Mouse (Mus musculus): ENCODE results near the gene Hoxa7. TPM values are rescaled to one million over a fixed set of nuclear protein-coding genes. Genes with fewer than 3 reads are reported as not detected.

Gene Hoxa7
- polyA plus RNA-seq, 1 experiment from 2014 or later: not detected

DNA sequence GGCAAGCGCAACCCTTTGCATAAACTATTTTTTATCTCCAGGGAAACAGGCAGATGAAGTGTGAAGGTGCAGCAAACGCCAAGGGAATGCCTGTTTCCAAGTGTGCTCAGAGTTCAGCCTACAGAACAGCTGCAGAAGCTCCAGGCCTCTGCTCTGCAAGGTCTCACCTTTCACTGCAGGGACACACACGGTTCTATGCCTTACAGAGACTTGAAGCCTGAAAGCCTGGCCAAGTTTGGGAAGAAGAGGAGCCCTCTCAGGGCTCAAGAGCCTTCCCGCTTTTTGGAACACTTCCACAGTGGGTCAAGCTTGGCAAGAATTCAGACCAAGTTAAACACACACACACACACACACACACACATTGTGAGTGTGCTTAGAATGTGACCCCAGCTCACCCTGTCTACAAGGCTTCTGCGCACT lies 32.5 kb downstream of the Hoxa7 start:
- ATAC-seq: no peak
- no peaks in the 10 kb centered on the region for H3K9me3 ChIP-seq (replicated peaks)
- WGBS: 6% methylated on average over 5 of the region's 5 CpGs
- no peak overlapping the region for H3K9ac ChIP-seq
- H3K36me3 ChIP-seq (ENCODE audit: poor library complexity, severe bottlenecking): no peaks in the 10 kb centered on the region
- peaks cover 11% of the 10 kb centered on the region for H3K4me1 ChIP-seq
- no peak overlapping the region for H3K4me2 ChIP-seq
- peaks cover 100% of the 10 kb centered on the region for H3K27me3 ChIP-seq
- no peak overlapping the region for H3K4me3 ChIP-seq
- no peak overlapping the region for H3K27ac ChIP-seq

- no peaks in the 10 kb centered on the region for H3K36me3 ChIP-seq (ENCODE audit: poor library complexity, severe bottlenecking)
- H3K9me3 ChIP-seq (replicated peaks): no peaks in the 10 kb centered on the region
- no peak overlapping the region for H3K4me3 ChIP-seq
- no peak overlapping the region for H3K27ac ChIP-seq
- H3K4me1 ChIP-seq: peaks cover 6% of the 10 kb centered on the region
- no peak overlapping the region for H3K9ac ChIP-seq
- H3K27me3 ChIP-seq: peaks cover 100% of the 10 kb centered on the region
- WGBS: 5% methylated on average over 1 of the region's 1 CpGs
- ATAC-seq: no peak
- no peak overlapping the region for H3K4me2 ChIP-seq
These were observed 35.2 kb downstream of the Hoxa7 start for GRCm38 (mm10) chr6:52186500-52186899.

GRCm38 (mm10) chr6:52185834-52186233 lies 35.8 kb downstream of the Hoxa7 start:
- H3K27ac ChIP-seq: no peak overlapping the region
- no peaks in the 10 kb centered on the region for H3K36me3 ChIP-seq (ENCODE audit: poor library complexity, severe bottlenecking)
- no peak overlapping the region for H3K9ac ChIP-seq
- H3K4me1 ChIP-seq: no peaks in the 10 kb centered on the region
- no peaks in the 10 kb centered on the region for H3K9me3 ChIP-seq (replicated peaks)
- 6% methylated on average over 3 of the region's 3 CpGs for WGBS
- H3K4me3 ChIP-seq: no peak overlapping the region
- no peak for ATAC-seq
- peaks cover 100% of the 10 kb centered on the region for H3K27me3 ChIP-seq
- no peak overlapping the region for H3K4me2 ChIP-seq

DNA sequence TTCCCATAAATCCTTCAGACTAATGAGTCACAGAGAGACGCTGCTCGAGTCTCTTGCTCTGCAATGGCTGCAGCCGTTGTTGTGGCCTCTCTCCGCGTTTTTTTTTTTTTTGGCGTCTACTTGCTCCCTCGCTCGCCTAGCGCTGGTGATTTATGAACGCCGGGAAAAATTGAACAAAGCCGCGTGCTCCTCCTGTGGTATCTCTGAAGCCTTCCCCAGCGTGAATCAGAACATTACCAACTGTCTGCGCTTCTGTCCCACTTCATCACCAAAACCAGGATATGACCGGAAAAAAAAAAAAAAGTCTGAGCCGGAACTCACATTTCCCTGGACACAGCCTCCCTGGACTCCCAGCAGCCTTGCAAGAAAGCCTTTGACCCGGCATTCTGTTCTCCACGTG lies 36.4 kb downstream of the Hoxa7 start:
- peaks cover 100% of the 10 kb centered on the region for H3K27me3 ChIP-seq
- no peak overlapping the region for H3K9ac ChIP-seq
- no peak for ATAC-seq
- H3K4me3 ChIP-seq: no peak overlapping the region
- no peaks in the 10 kb centered on the region for H3K36me3 ChIP-seq (ENCODE audit: poor library complexity, severe bottlenecking)
- no peaks in the 10 kb centered on the region for H3K9me3 ChIP-seq (replicated peaks)
- no peak overlapping the region for H3K27ac ChIP-seq
- under 1% methylated on average over 19 of the region's 19 CpGs for WGBS
- no peak overlapping the region for H3K4me2 ChIP-seq
- H3K4me1 ChIP-seq: no peaks in the 10 kb centered on the region

DNA sequence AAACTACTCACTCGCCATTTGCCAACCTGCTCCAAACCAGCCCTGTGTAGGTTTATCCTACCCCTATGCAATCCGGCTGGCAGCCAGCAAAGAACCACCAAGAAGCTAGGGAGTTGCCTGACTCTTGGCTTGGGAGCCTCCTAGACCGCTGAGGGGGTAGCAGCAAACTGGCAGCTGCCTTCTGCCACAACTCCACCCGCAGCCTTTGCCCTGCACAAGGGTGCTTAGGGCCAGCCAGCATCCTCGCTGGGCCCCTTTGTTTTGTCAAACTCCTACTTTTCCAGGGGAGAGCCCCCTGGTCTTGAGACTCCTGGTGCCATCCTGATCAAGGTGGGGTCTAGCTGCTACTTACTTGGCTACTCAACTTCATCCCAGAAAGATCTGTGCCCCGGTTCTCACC lies 37.0 kb downstream of the Hoxa7 start:
- peaks cover 100% of the 10 kb centered on the region for H3K27me3 ChIP-seq
- no peak overlapping the region for H3K4me2 ChIP-seq
- no peaks in the 10 kb centered on the region for H3K9me3 ChIP-seq (replicated peaks)
- WGBS: 3% methylated on average over 6 of the region's 6 CpGs
- H3K27ac ChIP-seq: no peak overlapping the region
- H3K4me1 ChIP-seq: no peaks in the 10 kb centered on the region
- no peak overlapping the region for H3K9ac ChIP-seq
- no peaks in the 10 kb centered on the region for H3K36me3 ChIP-seq (ENCODE audit: poor library complexity, severe bottlenecking)
- ATAC-seq: no peak
- no peak overlapping the region for H3K4me3 ChIP-seq

DNA sequence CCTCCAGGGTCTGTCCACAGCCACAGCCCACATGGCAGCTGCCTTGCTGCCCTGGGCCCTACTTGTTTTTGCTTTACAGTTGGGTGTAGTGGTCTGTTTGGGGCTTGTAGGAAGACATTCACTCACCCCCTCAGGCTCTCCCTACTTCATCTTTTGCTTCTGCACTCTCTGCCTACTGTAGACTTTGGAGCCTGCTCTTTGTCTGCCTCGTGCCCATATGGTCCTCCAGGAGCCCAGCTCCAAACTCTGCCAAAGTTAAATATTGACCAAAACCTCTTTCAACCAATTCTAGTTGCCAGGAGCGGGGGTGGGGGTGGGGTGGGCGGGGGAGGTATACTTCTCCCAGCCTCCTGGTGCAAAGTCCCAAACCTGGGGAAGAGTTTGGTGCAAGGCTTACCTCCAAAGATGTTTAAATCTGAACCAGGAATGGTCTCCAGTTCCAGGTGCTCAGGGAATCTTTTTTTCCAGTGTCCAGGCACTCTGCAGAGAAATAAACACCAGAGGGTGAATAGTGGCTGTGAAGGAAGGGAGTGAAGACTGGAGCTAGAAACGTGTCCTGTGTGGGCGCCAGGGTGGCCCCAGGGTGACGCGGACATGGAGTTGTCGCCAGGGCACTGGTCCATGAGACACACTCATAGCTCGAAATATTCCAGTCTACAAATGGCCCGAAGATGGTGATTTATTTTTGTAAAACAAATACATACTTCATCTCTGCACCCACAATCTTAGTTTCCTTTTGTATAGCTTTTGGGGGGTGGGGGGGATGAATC lies 38.2 kb downstream of the Hoxa7 start:
- ATAC-seq: no peak
- no peak overlapping the region for H3K4me2 ChIP-seq
- no peak overlapping the region for H3K27ac ChIP-seq
- 7% methylated on average over 10 of the region's 10 CpGs for whole genome bisulfite sequencing
- no peak overlapping the region for H3K4me3 ChIP-seq
- no peak overlapping the region for H3K9ac ChIP-seq
- no peaks in the 10 kb centered on the region for H3K4me1 ChIP-seq
- H3K9me3 ChIP-seq (replicated peaks): no peaks in the 10 kb centered on the region
- H3K27me3 ChIP-seq: peaks cover 100% of the 10 kb centered on the region
- H3K36me3 ChIP-seq (ENCODE audit: poor library complexity, severe bottlenecking): no peaks in the 10 kb centered on the region

GRCm38 (mm10) chr6:52182793-52183192 lies 38.9 kb downstream of the Hoxa7 start:
- Histone ChIP-seq H3K36me3 (ENCODE audit: poor library complexity, severe bottlenecking) (no peaks in the 10 kb centered on the region), H3K27me3 (peaks cover 100% of the 10 kb centered on the region), H3K9me3 (replicated peaks) (no peaks in the 10 kb centered on the region), H3K27ac (no peak overlapping the region), H3K9ac (no peak overlapping the region), H3K4me1 (no peaks in the 10 kb centered on the region), H3K4me2 (no peak overlapping the region), H3K4me3 (no peak overlapping the region)
- no peak for ATAC-seq
- WGBS: 6% methylated on average over 1 of the region's 1 CpGs

DNA sequence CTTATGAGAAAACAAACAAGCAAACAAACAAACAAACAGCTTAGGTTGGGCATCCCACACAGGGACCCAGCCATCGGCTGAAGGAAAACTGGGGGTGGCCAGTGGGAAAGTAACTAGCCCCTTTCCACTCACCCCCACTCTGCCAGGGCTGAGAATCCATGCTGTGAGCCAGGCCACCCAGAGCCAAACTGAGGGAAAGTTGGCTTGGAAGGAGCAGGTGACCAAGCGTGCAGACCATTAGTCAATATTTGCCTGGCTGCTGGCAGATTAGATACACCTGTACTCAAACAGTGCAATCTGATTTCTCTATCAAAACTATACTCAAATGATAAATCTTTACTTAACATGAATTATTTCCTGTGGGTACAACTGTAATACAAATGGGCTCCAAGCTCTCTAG lies 39.6 kb downstream of the Hoxa7 start:
- Histone ChIP-seq H3K27me3 (peaks cover 100% of the 10 kb centered on the region), H3K9me3 (replicated peaks) (no peaks in the 10 kb centered on the region), H3K4me3 (no peak overlapping the region), H3K4me1 (no peaks in the 10 kb centered on the region), H3K4me2 (no peak overlapping the region), H3K9ac (no peak overlapping the region), H3K27ac (no peak overlapping the region), H3K36me3 (ENCODE audit: poor library complexity, severe bottlenecking) (no peaks in the 10 kb centered on the region)
- WGBS: 17% methylated on average over 2 of the region's 2 CpGs
- no peak for ATAC-seq

DNA sequence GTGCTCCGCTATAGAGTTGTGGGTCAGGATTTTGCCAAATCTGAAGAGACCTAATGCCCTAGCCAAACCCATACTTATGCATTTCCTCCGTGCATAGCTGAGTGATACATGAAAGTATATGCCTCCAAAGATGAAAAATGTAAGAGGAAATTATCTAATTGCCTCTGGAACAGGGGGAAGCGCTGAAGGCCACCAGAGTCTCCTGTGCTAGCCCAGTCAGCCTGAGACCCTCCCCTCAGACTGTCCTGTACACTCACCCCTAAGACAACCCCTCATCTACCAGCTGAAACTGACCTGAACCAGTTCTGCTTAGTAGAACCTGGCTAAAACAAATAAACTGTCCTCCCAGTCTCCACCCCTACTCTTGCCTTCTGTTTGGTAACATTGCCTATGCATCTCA lies 40.9 kb downstream of the Hoxa7 start:
- no peaks in the 10 kb centered on the region for H3K4me1 ChIP-seq
- no peak for ATAC-seq
- no peak overlapping the region for H3K27ac ChIP-seq
- H3K4me2 ChIP-seq: no peak overlapping the region
- H3K36me3 ChIP-seq (ENCODE audit: poor library complexity, severe bottlenecking): no peaks in the 10 kb centered on the region
- H3K9ac ChIP-seq: no peak overlapping the region
- 4% methylated on average over 3 of the region's 3 CpGs for WGBS
- peaks cover 100% of the 10 kb centered on the region for H3K27me3 ChIP-seq
- H3K9me3 ChIP-seq (replicated peaks): no peaks in the 10 kb centered on the region
- no peak overlapping the region for H3K4me3 ChIP-seq

- Histone ChIP-seq H3K4me1 (no peaks in the 10 kb centered on the region), H3K27me3 (peaks cover 100% of the 10 kb centered on the region), H3K27ac (no peak overlapping the region), H3K36me3 (ENCODE audit: poor library complexity, severe bottlenecking) (no peaks in the 10 kb centered on the region), H3K4me3 (no peak overlapping the region), H3K9me3 (replicated peaks) (no peaks in the 10 kb centered on the region), H3K4me2 (no peak overlapping the region), H3K9ac (no peak overlapping the region)
- 2% methylated on average over 11 of the region's 11 CpGs for WGBS
- no peak for ATAC-seq
These were observed 41.4 kb downstream of the Hoxa7 start for GRCm38 (mm10) chr6:52180213-52180710.

GRCm38 (mm10) chr6:52179690-52180089 lies 42.0 kb downstream of the Hoxa7 start:
- H3K4me2 ChIP-seq: no peak overlapping the region
- H3K27me3 ChIP-seq: peaks cover 100% of the 10 kb centered on the region
- H3K4me1 ChIP-seq: no peaks in the 10 kb centered on the region
- no peak overlapping the region for H3K27ac ChIP-seq
- H3K9me3 ChIP-seq (replicated peaks): no peaks in the 10 kb centered on the region
- 2% methylated on average over 10 of the region's 10 CpGs for WGBS
- H3K9ac ChIP-seq: no peak overlapping the region
- ATAC-seq: no peak
- no peaks in the 10 kb centered on the region for H3K36me3 ChIP-seq (ENCODE audit: poor library complexity, severe bottlenecking)
- H3K4me3 ChIP-seq: no peak overlapping the region

- Histone ChIP-seq H3K9ac (no peak overlapping the region), H3K27me3 (peaks cover 99% of the 10 kb centered on the region), H3K4me1 (no peaks in the 10 kb centered on the region), H3K4me2 (no peak overlapping the region), H3K36me3 (ENCODE audit: poor library complexity, severe bottlenecking) (no peaks in the 10 kb centered on the region), H3K9me3 (replicated peaks) (no peaks in the 10 kb centered on the region), H3K27ac (no peak overlapping the region), H3K4me3 (no peak overlapping the region)
- ATAC-seq: no peak
- WGBS: 0% methylated on average over 4 of the region's 4 CpGs
These were observed 42.6 kb downstream of the Hoxa7 start for GRCm38 (mm10) chr6:52178918-52179665.

Measured in forebrain, embryonic 13.5 days (tissue).